Mouse (Mus musculus) midbrain, embryonic 10.5 days (tissue): ENCODE results near the gene Ift27. TPM values are rescaled to one million over a fixed set of nuclear protein-coding genes. Genes with fewer than 3 reads are reported as not detected.

ENCODE experiments used
- DNase-seq: peaks from one replicate; pipeline ENCODE4 v3.0.0-alpha.2; 2017; ENCODE audit warnings: low spot score
- H3K27ac ChIP-seq: fragments of 300-500 bp; sonication (generic); replicated peaks from 2 replicates; pipeline ENCODE4 v1.5.1; 2016; ENCODE audit warnings: mild to moderate bottlenecking
- H3K27me3 ChIP-seq: fragments of 300-500 bp; sonication (generic); 2 replicates; pipeline ENCODE4 v1.6.1; 2016; ENCODE audit warnings: low read depth, mild to moderate bottlenecking; ENCODE audit not compliant: poor library complexity, severe bottlenecking
- H3K36me3 ChIP-seq: fragments of 300-500 bp; sonication (generic); 2 replicates; pipeline ENCODE4 v1.6.1; 2016; ENCODE audit warnings: mild to moderate bottlenecking, moderate library complexity
- H3K4me1 ChIP-seq: fragments of 300-500 bp; sonication (generic); 2 replicates; pipeline ENCODE4 v1.6.1; 2016
- H3K4me3 ChIP-seq: fragments of 300-500 bp; sonication (generic); 2 replicates; pipeline ENCODE4 v1.5.1; 2016; ENCODE audit warnings: mild to moderate bottlenecking, moderate library complexity
- H3K9me3 ChIP-seq: fragments of 300-500 bp; sonication (generic); replicated peaks from 2 replicates; pipeline ENCODE4 v1.6.1; 2016; ENCODE audit warnings: mild to moderate bottlenecking
- WGBS: fragments of 180-500 bp; shearing (Covaris S2); methylation state at CpG from one replicate; pipeline ENCODE4 v1.1.7; 2016; 5-methylcytosine and 5-hydroxymethylcytosine counted together
- polyA plus RNA-seq: library from polyadenylated mRNA; unstranded; fragments of >200 nt; fragmentation: Nextera tagmentation; extraction: Ambion mirVana; gene quantifications from 2 replicates; pipeline ENCODE4 v1.2.1, GENCODE M21; 2016

Gene Ift27
- polyA plus RNA-seq, 1 experiment from 2014 or later: 172 TPM

GRCm38 (mm10) chr15:78119248-78119647 lies 54.7 kb downstream of the Ift27 start:
- H3K9me3 ChIP-seq: no peaks in the 10 kb centered on the region
- peak overlapping the region; percentile 72 for H3K27ac ChIP-seq
- peaks cover 36% of the 10 kb centered on the region for H3K27me3 ChIP-seq
- DNase-seq: no peak
- peak overlapping the region; percentile 56 for H3K4me3 ChIP-seq
- no peaks in the 10 kb centered on the region for H3K36me3 ChIP-seq
- peaks cover 13% of the 10 kb centered on the region for H3K4me1 ChIP-seq
- WGBS: 4% methylated on average over 38 of the region's 39 CpGs

- H3K4me1 ChIP-seq: peaks cover 13% of the 10 kb centered on the region
- H3K4me3 ChIP-seq: 0 out of 2 replicates have a peak overlapping the region, but pooled peaks have one; percentile 10
- peaks cover 36% of the 10 kb centered on the region for H3K27me3 ChIP-seq
- no peak overlapping the region for H3K27ac ChIP-seq
- DNase-seq: no peak
- H3K9me3 ChIP-seq: no peaks in the 10 kb centered on the region
- no peaks in the 10 kb centered on the region for H3K36me3 ChIP-seq
- 72% methylated on average over 18 of the region's 18 CpGs for WGBS
Observed at GRCm38 (mm10) chr15:78118275-78118995, 55.5 kb downstream of the Ift27 start.

GRCm38 (mm10) chr15:78117731-78118130 lies 56.2 kb downstream of the Ift27 start:
- H3K4me3 ChIP-seq: no peak overlapping the region
- H3K4me1 ChIP-seq: peaks cover 13% of the 10 kb centered on the region
- DNase-seq: no peak
- 91% methylated on average over 16 of the region's 16 CpGs for WGBS
- H3K36me3 ChIP-seq: no peaks in the 10 kb centered on the region
- H3K27ac ChIP-seq: no peak overlapping the region
- H3K9me3 ChIP-seq: no peaks in the 10 kb centered on the region
- H3K27me3 ChIP-seq: peaks cover 36% of the 10 kb centered on the region

DNA sequence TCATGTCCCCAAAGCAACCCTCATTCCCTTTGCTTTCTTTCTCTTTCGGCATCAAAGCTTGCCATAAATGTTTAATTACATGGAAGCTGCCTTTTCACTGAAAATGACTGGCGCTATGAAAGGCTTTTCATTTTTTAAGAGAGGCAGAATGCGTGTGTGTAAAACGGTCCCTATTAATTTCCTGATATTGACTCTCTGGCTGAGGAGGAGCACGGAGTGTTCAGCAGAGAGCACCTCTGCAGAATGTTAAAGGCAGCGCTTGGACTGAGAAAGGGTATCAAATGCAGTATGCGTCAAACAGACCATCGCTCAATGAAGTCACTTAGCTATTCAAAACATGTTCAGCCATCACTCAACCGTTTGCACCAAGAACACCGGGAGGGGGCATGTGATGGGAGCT lies 57.0 kb downstream of the Ift27 start:
- 85% methylated on average over 10 of the region's 10 CpGs for WGBS
- Histone ChIP-seq H3K27me3 (peaks cover 36% of the 10 kb centered on the region), H3K27ac (no peak overlapping the region), H3K36me3 (no peaks in the 10 kb centered on the region), H3K4me1 (peaks cover 13% of the 10 kb centered on the region), H3K9me3 (no peaks in the 10 kb centered on the region), H3K4me3 (no peak overlapping the region)
- no peak for DNase-seq

- H3K4me3 ChIP-seq: no peak overlapping the region
- no peak overlapping the region for H3K27ac ChIP-seq
- no peak for DNase-seq
Observed at GRCm38 (mm10) chr15:78116244-78116643, 57.7 kb downstream of the Ift27 start.

More at GRCm38 (mm10) chr15:78116244-78116643, 57.7 kb downstream of the Ift27 start:
- WGBS: 77% methylated on average over 10 of the region's 10 CpGs
- Histone ChIP-seq H3K9me3 (no peaks in the 10 kb centered on the region), H3K27me3 (peaks cover 35% of the 10 kb centered on the region), H3K36me3 (no peaks in the 10 kb centered on the region), H3K4me1 (peaks cover 13% of the 10 kb centered on the region)

Other genes starting within 250 kb of the Ift27 start
- gene Txn2, start 245.1 kb downstream of the Ift27 start, polyA plus RNA-seq: 285 and 291 TPM in 2 replicates
- gene Foxred2, start 217.4 kb downstream of the Ift27 start, polyA plus RNA-seq: 6.4 and 6.5 TPM in 2 replicates
- gene Eif3d, start 203.3 kb downstream of the Ift27 start, polyA plus RNA-seq: 240 and 263 TPM in 2 replicates
- 0.22 and 0.60 TPM in 2 replicates for gene Cacng2, start 54.1 kb downstream of the Ift27 start, polyA plus RNA-seq
- gene Pvalb, start 32.3 kb upstream of the Ift27 start, polyA plus RNA-seq: 0.12 TPM in 1 of 2 replicates, not detected in the other
- 3.5 and 6.6 TPM in 2 replicates for gene Ncf4, start 70.7 kb upstream of the Ift27 start, polyA plus RNA-seq
- 0.29 and 0.37 TPM in 2 replicates for gene Csf2rb2, start 131.6 kb upstream of the Ift27 start, polyA plus RNA-seq
- 2.7 and 3.5 TPM in 2 replicates for gene Csf2rb, start 151.6 kb upstream of the Ift27 start, polyA plus RNA-seq
- gene Tex33, start 221.8 kb upstream of the Ift27 start, polyA plus RNA-seq: not detected in 2 replicates
- gene Tst, start 231.8 kb upstream of the Ift27 start, polyA plus RNA-seq: 8.1 and 9.8 TPM in 2 replicates
- gene Mpst, start 232.3 kb upstream of the Ift27 start, polyA plus RNA-seq: 0.61 and 1.6 TPM in 2 replicates